Mouse (Mus musculus) embryonic facial prominence, embryonic 15.5 days (tissue): ENCODE results near the gene Pgp. TPM values are rescaled to one million over a fixed set of nuclear protein-coding genes. Genes with fewer than 3 reads are reported as not detected.
"Not testable (repeated sequence)": the region's sequence is repeated elsewhere in the genome, so short reads cannot be mapped to it uniquely, and the experiment has no call there.

Experiments
- ATAC-seq: fragments of 200-750 bp; cut with Nextera tagmentation; 2 replicates; pipeline ENCODE4 v1.8.0; 2017; ENCODE audit warnings: low read depth, moderate TSS enrichment; ENCODE audit not compliant: insufficient number of reproducible peaks, low FRiP score, low TSS enrichment
- H3K27ac ChIP-seq: fragments of 300-500 bp; sonication (generic); replicated peaks from 2 replicates; pipeline ENCODE4 v1.5.1; 2015; ENCODE audit warnings: mild to moderate bottlenecking, inconsistent platforms
- H3K27me3 ChIP-seq: fragments of 300-500 bp; sonication (generic); 2 replicates; pipeline ENCODE4 v1.6.1; 2015; ENCODE audit warnings: inconsistent platforms
- H3K36me3 ChIP-seq: fragments of 300-500 bp; sonication (generic); 2 replicates; pipeline ENCODE4 v1.6.1; 2015; ENCODE audit warnings: mild to moderate bottlenecking, inconsistent platforms
- H3K4me1 ChIP-seq: fragments of 300-500 bp; sonication (generic); 2 replicates; pipeline ENCODE4 v1.6.1; 2015; ENCODE audit warnings: inconsistent platforms
- H3K4me2 ChIP-seq: fragments of 300-500 bp; sonication (generic); replicated peaks from 2 replicates; pipeline ENCODE4 v1.6.1; 2015; ENCODE audit warnings: mild to moderate bottlenecking, inconsistent platforms
- H3K4me3 ChIP-seq: fragments of 300-500 bp; sonication (generic); replicated peaks from 2 replicates; pipeline ENCODE4 v1.5.1; 2015; ENCODE audit warnings: mild to moderate bottlenecking, inconsistent platforms
- H3K9ac ChIP-seq: fragments of 300-500 bp; sonication (generic); 2 replicates; pipeline ENCODE4 v1.6.1; 2015; ENCODE audit warnings: inconsistent platforms
- H3K9me3 ChIP-seq: fragments of 300-500 bp; sonication (generic); replicated peaks from 2 replicates; pipeline ENCODE4 v1.6.1; 2016; ENCODE audit warnings: inconsistent platforms
- WGBS: fragments of 180-500 bp; shearing (Covaris S2); methylation state at CpG from one replicate; pipeline ENCODE4 v1.1.7; 2015; 5-methylcytosine and 5-hydroxymethylcytosine counted together
- polyA plus RNA-seq: library from polyadenylated mRNA; unstranded; fragments of >200 nt; fragmentation: Nextera tagmentation; extraction: Ambion mirVana; gene quantifications from 2 replicates; pipeline ENCODE4 v1.2.1, GENCODE M21; 2015

Pgp gene
- polyA plus RNA-seq, 1 experiment from 2014 or later: 48.9 TPM

GRCm38 (mm10) chr17:24442107-24442506 is 28.1 kb upstream of the Pgp start:
- no peak for ATAC-seq
- no peak overlapping the region for H3K4me2 ChIP-seq
- H3K27ac ChIP-seq: no peak overlapping the region
- no peak overlapping the region for H3K4me3 ChIP-seq
- H3K27me3 ChIP-seq: no peaks in the 10 kb centered on the region
- WGBS: 86% methylated on average over 14 of the region's 14 CpGs
- no peak overlapping the region for H3K9ac ChIP-seq
- no peaks in the 10 kb centered on the region for H3K4me1 ChIP-seq
- H3K36me3 ChIP-seq: peaks cover 73% of the 10 kb centered on the region
- H3K9me3 ChIP-seq: no peaks in the 10 kb centered on the region

- WGBS: 58% methylated on average over 7 of the region's 7 CpGs
- Histone ChIP-seq H3K9ac (no peak within 1 kb of the TSS), H3K4me3 (no peak within 1 kb of the TSS), H3K4me2 (no peak within 1 kb of the TSS), H3K27me3 (no peaks in the 10 kb centered on the region), H3K27ac (peak within 1 kb of the TSS; percentile 55; the same call in 1 of the 2 replicates), H3K9me3 (no peaks in the 10 kb centered on the region), H3K4me1 (no peaks in the 10 kb centered on the region), H3K36me3 (peaks cover 78% of the 10 kb centered on the region)
- no peak for ATAC-seq
These were observed 27.5 kb upstream of the Pgp start, which contains the start of gene Dnase1l2 for GRCm38 (mm10) chr17:24442632-24443155. Dnase1l2 (minus strand) TSS chr17:24443105.

GRCm38 (mm10) chr17:24443409-24443808 is 26.8 kb upstream of the Pgp start:
- Histone ChIP-seq H3K4me2 (no peak overlapping the region), H3K9ac (no peak overlapping the region), H3K4me1 (no peaks in the 10 kb centered on the region), H3K9me3 (no peaks in the 10 kb centered on the region), H3K4me3 (no peak overlapping the region), H3K27ac (peak overlapping the region; percentile 55; the same call in 1 of the 2 replicates), H3K36me3 (peaks cover 81% of the 10 kb centered on the region), H3K27me3 (no peaks in the 10 kb centered on the region)
- 66% methylated on average over 4 of the region's 4 CpGs for WGBS
- no peak for ATAC-seq

- no peak for ATAC-seq
- H3K4me3 ChIP-seq: no peak overlapping the region
- H3K27me3 ChIP-seq: no peaks in the 10 kb centered on the region
- no peaks in the 10 kb centered on the region for H3K4me1 ChIP-seq
- 90% methylated on average over 8 of the region's 8 CpGs for WGBS
- no peaks in the 10 kb centered on the region for H3K9me3 ChIP-seq
- H3K27ac ChIP-seq: no peak overlapping the region
- H3K9ac ChIP-seq: no peak overlapping the region
- H3K36me3 ChIP-seq: peaks cover 81% of the 10 kb centered on the region
- H3K4me2 ChIP-seq: no peak overlapping the region
These were observed 23.6 kb upstream of the Pgp start for GRCm38 (mm10) chr17:24446590-24446989.

- Histone ChIP-seq H3K9ac (no peak overlapping the region), H3K9me3 (no peaks in the 10 kb centered on the region), H3K4me2 (no peak overlapping the region), H3K36me3 (peaks cover 72% of the 10 kb centered on the region), H3K27ac (no peak overlapping the region), H3K27me3 (no peaks in the 10 kb centered on the region), H3K4me1 (peaks cover 12% of the 10 kb centered on the region; the same call in 1 of the 2 replicates), H3K4me3 (no peak overlapping the region)
- ATAC-seq: no peak
- WGBS: 93% methylated on average over 6 of the region's 6 CpGs
These were observed 20.7 kb upstream of the Pgp start for GRCm38 (mm10) chr17:24449507-24449906.

GRCm38 (mm10) chr17:24451220-24451619 is 19.0 kb upstream of the Pgp start:
- ATAC-seq: no peak
- Histone ChIP-seq H3K27me3 (no peaks in the 10 kb centered on the region), H3K9ac (no peak overlapping the region), H3K4me3 (no peak overlapping the region), H3K4me1 (peaks cover 18% of the 10 kb centered on the region; the same call in 1 of the 2 replicates), H3K9me3 (no peaks in the 10 kb centered on the region), H3K4me2 (no peak overlapping the region), H3K27ac (no peak overlapping the region), H3K36me3 (peaks cover 55% of the 10 kb centered on the region)
- WGBS: 96% methylated on average over 6 of the region's 6 CpGs

- no peak for ATAC-seq
- H3K27me3 ChIP-seq: no peaks in the 10 kb centered on the region
- peaks cover 33% of the 10 kb centered on the region for H3K36me3 ChIP-seq
- 84% methylated on average over 2 of the region's 2 CpGs for WGBS
- H3K4me2 ChIP-seq: peak overlapping the region; percentile 64
- no peak overlapping the region; the same call in 1 of the 2 replicates for H3K4me3 ChIP-seq
- H3K9me3 ChIP-seq: no peaks in the 10 kb centered on the region
- H3K27ac ChIP-seq: no peak overlapping the region
- H3K9ac ChIP-seq: no peak overlapping the region
- peaks cover 18% of the 10 kb centered on the region; the same call in 1 of the 2 replicates for H3K4me1 ChIP-seq
These were observed 16.8 kb upstream of the Pgp start for GRCm38 (mm10) chr17:24453372-24453771.

- Histone ChIP-seq H3K4me3 (peak overlapping the region; percentile 71), H3K36me3 (peaks cover 24% of the 10 kb centered on the region), H3K27me3 (no peaks in the 10 kb centered on the region), H3K4me1 (peaks cover 18% of the 10 kb centered on the region; the same call in 1 of the 2 replicates), H3K4me2 (peak overlapping the region; percentile 64), H3K27ac (peak overlapping the region; percentile 98), H3K9me3 (no peaks in the 10 kb centered on the region), H3K9ac (peak overlapping the region; percentile 90)
- WGBS: 2% methylated on average over 14 of the region's 14 CpGs
- no peak for ATAC-seq
These were observed 15.9 kb upstream of the Pgp start for GRCm38 (mm10) chr17:24454218-24454755.

- H3K9me3 ChIP-seq: no peaks in the 10 kb centered on the region
- H3K4me1 ChIP-seq: peaks cover 18% of the 10 kb centered on the region; the same call in 1 of the 2 replicates
- under 1% methylated on average over 67 of the region's 67 CpGs for WGBS
- H3K4me2 ChIP-seq: peak overlapping the region; percentile 64
- H3K27ac ChIP-seq: peak overlapping the region; percentile 98
- ATAC-seq: peak; percentile 93
- peak overlapping the region; percentile 90 for H3K9ac ChIP-seq
- H3K4me3 ChIP-seq: peak overlapping the region; percentile 71
- H3K27me3 ChIP-seq: no peaks in the 10 kb centered on the region
- peaks cover 17% of the 10 kb centered on the region for H3K36me3 ChIP-seq
These were observed 15.3 kb upstream of the Pgp start for GRCm38 (mm10) chr17:24454756-24455522.

- Histone ChIP-seq H3K36me3 (peaks cover 12% of the 10 kb centered on the region), H3K4me3 (peak overlapping the region; percentile 71), H3K27ac (peak overlapping the region; percentile 72), H3K4me2 (peak overlapping the region; percentile 42), H3K4me1 (peaks cover 18% of the 10 kb centered on the region; the same call in 1 of the 2 replicates)
- H3K27me3 ChIP-seq, H3K9ac ChIP-seq, H3K9me3 ChIP-seq, ATAC-seq: not testable (repeated sequence)
- WGBS: 47% methylated on average over 10 of the region's 10 CpGs
These were observed 14.5 kb upstream of the Pgp start for GRCm38 (mm10) chr17:24455523-24456206.

GRCm38 (mm10) chr17:24461580-24461979 is 8.6 kb upstream of the Pgp start:
- no peak overlapping the region for H3K4me2 ChIP-seq
- H3K27ac ChIP-seq: no peak overlapping the region
- H3K4me3 ChIP-seq: no peak overlapping the region
- WGBS: 68% methylated on average over 2 of the region's 2 CpGs
- no peaks in the 10 kb centered on the region for H3K27me3 ChIP-seq
- no peak for ATAC-seq
- no peaks in the 10 kb centered on the region for H3K4me1 ChIP-seq
- no peaks in the 10 kb centered on the region for H3K9me3 ChIP-seq
- H3K36me3 ChIP-seq: no peaks in the 10 kb centered on the region
- H3K9ac ChIP-seq: no peak overlapping the region
